Mouse (Mus musculus): ENCODE data around the gene Olfr1480.

Gene Olfr1480

GRCm38 (mm10) chr19:13527613-13528012 is at the start of gene Olfr1480:
Olfr1480 (plus strand) TSS chr19:13527913.
- no peak for DNase-seq (ENCODE audit: low read depth, low spot score)

- DNase-seq (ENCODE audit: low read depth, low spot score), result no peak
These were observed 47.6 kb upstream of the Olfr1480 start, which contains the start of gene Olfr1475 for GRCm38 (mm10) chr19:13480096-13480495. Olfr1475 (minus strand) TSS chr19:13480196.

- DNase-seq (ENCODE audit: low read depth, low spot score), result no peak
These were observed 27.5 kb upstream of the Olfr1480 start, which contains the start of gene Olfr1477 for GRCm38 (mm10) chr19:13500246-13500645. Olfr1477 (plus strand) TSS chr19:13500546.

Data from c-Kit-negative CD71-positive TER-119-positive erythroid progenitor cells, embryonic 14.5 days (primary cell).